Mouse (Mus musculus) left cerebral cortex, postnatal 10 days (tissue): ENCODE measurements around the gene Tead1. TPM values are rescaled to one million over a fixed set of nuclear protein-coding genes. Genes with fewer than 3 reads are reported as not detected.
A peak's percentile ranks its signal among the peaks of the same experiment; 100 is the strongest.

Experiments
- DNase-seq, 2 experiments: peaks; one replicate each; pipeline ENCODE4 v3.0.0; 2021 to 2022; ENCODE audit warnings: low spot score in 2 of 2, mixed read lengths in 1 of 2; ENCODE audit errors: extremely low spot score in 1 of 2
- intact Hi-C: fragments of 180-260 bp; cut with DNase I; formaldehyde crosslinking; loops from one replicate; pipeline ENCODE4 v1.15.1; 2025
- total RNA-seq, 2 experiments: library from RNA; stranded (reverse); gene quantifications; 2 replicates each; pipeline ENCODE4 v1.2.3; 2021

The Tead1 gene
- total RNA-seq, 2 experiments from 2014 or later: 14.8 to 15.3 TPM

GRCm38 (mm10) chr7:112680498-112681251, 1.6 kb downstream of the Tead1 start:
- DNase-seq: peak; percentile 32 to 36
- intact Hi-C loops: no loop called here

GRCm38 (mm10) chr7:112684626-112685561, 5.8 kb downstream of the Tead1 start:
- DNase-seq: peak in 1 of 2 experiments; percentile 54
- intact Hi-C loops: no loop called here

- intact Hi-C loops: no loop called here
- no peak for DNase-seq
Measured at GRCm38 (mm10) chr7:112685993-112686392, 6.9 kb downstream of the Tead1 start.

- intact Hi-C loops: no loop called here
Measured at GRCm38 (mm10) chr7:112686586-112686985, 7.5 kb downstream of the Tead1 start.

GRCm38 (mm10) chr7:112688425-112689001, 9.4 kb downstream of the Tead1 start:
- no peak for DNase-seq
- intact Hi-C loops: no loop called here

More at GRCm38 (mm10) chr7:112686586-112686985, 7.5 kb downstream of the Tead1 start:
- DNase-seq: no peak

- intact Hi-C loops: no loop called here
- DNase-seq: peak in 1 of 2 experiments; percentile 44
Measured at GRCm38 (mm10) chr7:112690836-112691781, 12.0 kb downstream of the Tead1 start.

GRCm38 (mm10) chr7:112693566-112693965, 14.4 kb downstream of the Tead1 start:
- DNase-seq: no peak
- intact Hi-C loops: no loop called here

GRCm38 (mm10) chr7:112696777-112697161, 17.7 kb downstream of the Tead1 start:
- intact Hi-C loops: no loop called here

GRCm38 (mm10) chr7:112697162-112697841, 18.2 kb downstream of the Tead1 start:
- intact Hi-C loops: no loop called here
- peak in 1 of 2 experiments; percentile 63 for DNase-seq

More at GRCm38 (mm10) chr7:112696777-112697161, 17.7 kb downstream of the Tead1 start:
- DNase-seq: no peak

GRCm38 (mm10) chr7:112700082-112700481, 21.0 kb downstream of the Tead1 start:
- no peak for DNase-seq
- intact Hi-C loops: no loop called here

GRCm38 (mm10) chr7:112703341-112703740, 24.2 kb downstream of the Tead1 start:
- intact Hi-C loops: no loop called here

GRCm38 (mm10) chr7:112705870-112706269, 26.8 kb downstream of the Tead1 start:
- intact Hi-C loops: no loop called here

More at GRCm38 (mm10) chr7:112703341-112703740, 24.2 kb downstream of the Tead1 start:
- DNase-seq: no peak

GRCm38 (mm10) chr7:112706756-112707155, 27.6 kb downstream of the Tead1 start:
- intact Hi-C loops: no loop called here

More at GRCm38 (mm10) chr7:112705870-112706269, 26.8 kb downstream of the Tead1 start:
- no peak for DNase-seq

GRCm38 (mm10) chr7:112710409-112711107, 31.4 kb downstream of the Tead1 start:
- intact Hi-C loops: no loop called here
- peak in 1 of 2 experiments; percentile 42 for DNase-seq

More at GRCm38 (mm10) chr7:112706756-112707155, 27.6 kb downstream of the Tead1 start:
- no peak for DNase-seq

GRCm38 (mm10) chr7:112711977-112712376, 32.9 kb downstream of the Tead1 start:
- intact Hi-C loops: no loop called here
- no peak for DNase-seq

- intact Hi-C loops: no loop called here
- no peak for DNase-seq
Measured at GRCm38 (mm10) chr7:112713509-112713908, 34.4 kb downstream of the Tead1 start.

GRCm38 (mm10) chr7:112714783-112715182, 35.7 kb downstream of the Tead1 start:
- intact Hi-C loops: no loop called here
- DNase-seq: no peak
